Mouse (Mus musculus) midbrain, postnatal 0 days (tissue): ENCODE results near the gene Mctp1. TPM values are rescaled to one million over a fixed set of nuclear protein-coding genes. Genes with fewer than 3 reads are reported as not detected.

ENCODE experiments used
- ATAC-seq: fragments of 200-750 bp; cut with Nextera tagmentation; 2 replicates; pipeline ENCODE4 v1.8.0; 2017; ENCODE audit warnings: moderate number of reproducible peaks, mild to moderate bottlenecking, moderate TSS enrichment, moderate library complexity; ENCODE audit not compliant: low FRiP score
- DNase-seq: peaks from one replicate; pipeline ENCODE4 v3.0.0-alpha.2; 2015; ENCODE audit warnings: low spot score
- H3K27ac ChIP-seq: fragments of 300-500 bp; sonication (generic); 2 replicates; pipeline ENCODE4 v1.5.1; 2014; ENCODE audit warnings: low read depth, mild to moderate bottlenecking, low read length, mixed read lengths
- H3K27me3 ChIP-seq: fragments of 300-500 bp; sonication (generic); 2 replicates; pipeline ENCODE4 v1.6.1; 2014; ENCODE audit warnings: low read length, control low read depth, mixed read lengths; ENCODE audit not compliant: insufficient read depth
- H3K36me3 ChIP-seq: fragments of 300-500 bp; sonication (generic); 2 replicates; pipeline ENCODE4 v1.6.1; 2014; ENCODE audit warnings: low read length, control low read depth, mixed read lengths; ENCODE audit not compliant: insufficient read depth
- H3K4me1 ChIP-seq: fragments of 300-500 bp; sonication (generic); 2 replicates; pipeline ENCODE4 v1.6.1; 2014; ENCODE audit warnings: mild to moderate bottlenecking, control low read depth, antibody characterized with exemption, low read length, mixed read lengths; ENCODE audit not compliant: insufficient read depth
- H3K4me2 ChIP-seq: fragments of 300-500 bp; sonication (generic); 2 replicates; pipeline ENCODE4 v1.6.1; 2014; ENCODE audit warnings: low read depth, mild to moderate bottlenecking, low read length, mixed read lengths; ENCODE audit not compliant: poor library complexity, severe bottlenecking
- H3K4me3 ChIP-seq: fragments of 300-500 bp; sonication (generic); 2 replicates; pipeline ENCODE4 v1.5.1; 2014; ENCODE audit warnings: low read depth, mild to moderate bottlenecking, low read length, moderate library complexity
- H3K9ac ChIP-seq: fragments of 300-500 bp; sonication (generic); replicated peaks from 2 replicates; pipeline ENCODE4 v1.6.1; 2014; ENCODE audit warnings: mild to moderate bottlenecking, low read length, moderate library complexity, mixed read lengths; ENCODE audit not compliant: poor library complexity, severe bottlenecking
- H3K9me3 ChIP-seq: fragments of 300-500 bp; sonication (generic); 2 replicates; pipeline ENCODE4 v1.6.1; 2016; ENCODE audit warnings: low read length, control low read depth
- CTCF ChIP-seq: IDR thresholded peaks from 2 replicates; pipeline ENCODE4 v1.5.1; 2016; ENCODE audit warnings: antibody characterized with exemption, mild to moderate bottlenecking
- WGBS: fragments of 180-500 bp; shearing (Covaris S2); extraction: QIAGEN DNeasy Blood & Tissue Kit; methylation state at CpG from one replicate; pipeline ENCODE4 v1.1.7; 2014; 5-methylcytosine and 5-hydroxymethylcytosine counted together
- polyA plus RNA-seq: library from polyadenylated mRNA; unstranded; fragments of >200 nt; fragmentation: Nextera tagmentation; extraction: Ambion mirVana; gene quantifications from 2 replicates; pipeline ENCODE4 v1.2.1, GENCODE M21; 2015
- total RNA-seq: library from RNA; depleted of rRNA; stranded (reverse); fragments of >200 nt; gene quantifications from 2 replicates; pipeline ENCODE4 v1.2.3, GENCODE M21; 2014

Mctp1 gene
- total and polyA plus RNA-seq, 2 experiments from 2014 or later, result 3.9 to 7.0 TPM

DNA sequence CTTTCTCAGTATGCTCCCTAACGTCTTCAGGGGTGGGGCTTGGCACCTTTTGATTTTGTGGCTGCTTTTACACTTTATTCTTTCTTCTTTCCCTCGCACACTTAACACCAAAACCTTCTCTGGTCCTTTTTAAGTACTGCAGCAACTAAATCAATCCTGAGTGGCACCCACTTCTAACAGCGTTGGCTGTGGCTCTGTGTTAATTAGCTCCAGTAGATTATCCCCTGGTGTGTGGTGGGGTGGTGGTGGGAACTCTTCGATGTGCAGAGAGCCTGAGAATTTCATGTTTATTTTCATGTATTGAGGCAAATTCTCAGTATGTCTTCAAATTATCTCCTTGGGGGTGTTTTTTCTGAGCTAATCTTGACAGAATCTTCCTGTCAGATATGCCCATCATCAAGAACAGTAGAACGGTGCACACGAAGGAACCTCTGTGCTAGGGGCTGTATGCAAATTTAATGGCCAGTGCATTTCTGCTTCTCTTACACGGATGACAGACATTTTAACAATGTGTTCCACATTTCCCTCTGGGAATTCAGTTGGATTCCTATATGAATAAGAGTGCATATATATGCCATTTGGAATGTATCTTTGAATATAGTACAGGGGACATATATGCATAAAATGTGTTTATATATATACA lies 466.2 kb downstream of the Mctp1 start:
- Histone ChIP-seq H3K4me3 (no peak overlapping the region), H3K4me1 (no peaks in the 10 kb centered on the region), H3K27ac (no peak overlapping the region), H3K36me3 (no peaks in the 10 kb centered on the region), H3K27me3 (no peaks in the 10 kb centered on the region), H3K9ac (no peak overlapping the region), H3K4me2 (no peak overlapping the region), H3K9me3 (no peaks in the 10 kb centered on the region)
- DNase-seq, result no peak
- ATAC-seq, result no peak
- WGBS, result 20% methylated on average over 7 of the region's 7 CpGs
- TF ChIP-seq CTCF, result no peak

DNA sequence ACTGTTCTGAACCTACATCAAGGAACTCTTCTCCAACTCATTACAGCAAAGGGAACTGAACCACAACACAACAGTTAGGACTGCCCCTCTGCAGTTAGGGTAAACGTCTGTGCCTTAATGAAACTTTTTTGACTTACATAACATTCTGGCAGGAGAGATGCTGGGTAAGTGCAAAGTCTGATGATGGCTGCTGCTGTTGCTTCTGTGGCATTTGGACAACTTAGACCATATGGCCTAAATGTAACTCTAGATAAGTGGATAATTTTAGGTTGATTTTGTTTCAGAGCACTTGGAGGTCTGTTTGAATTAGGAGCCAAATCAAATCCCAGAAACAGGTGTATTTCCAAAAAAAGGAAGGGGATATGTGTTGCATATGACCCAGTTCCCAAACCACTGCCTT lies 470.0 kb downstream of the Mctp1 start:
- H3K4me2 ChIP-seq, result no peak overlapping the region
- H3K27me3 ChIP-seq, result no peaks in the 10 kb centered on the region
- H3K4me1 ChIP-seq, result no peaks in the 10 kb centered on the region
- TF ChIP-seq CTCF, result no peak
- 63% methylated on average over 1 of the region's 1 CpGs for WGBS
- H3K27ac ChIP-seq, result no peak overlapping the region
- DNase-seq (no peak), ATAC-seq (no peak)
- no peak overlapping the region for H3K4me3 ChIP-seq
- H3K36me3 ChIP-seq, result no peaks in the 10 kb centered on the region
- no peaks in the 10 kb centered on the region for H3K9me3 ChIP-seq
- H3K9ac ChIP-seq, result no peak overlapping the region

GRCm38 (mm10) chr13:76855021-76855420 lies 470.7 kb downstream of the Mctp1 start:
- Histone ChIP-seq H3K4me1 (no peaks in the 10 kb centered on the region), H3K36me3 (no peaks in the 10 kb centered on the region), H3K9ac (no peak overlapping the region), H3K4me2 (no peak overlapping the region), H3K27ac (no peak overlapping the region), H3K4me3 (no peak overlapping the region), H3K27me3 (no peaks in the 10 kb centered on the region), H3K9me3 (no peaks in the 10 kb centered on the region)
- WGBS, result 88% methylated on average over 3 of the region's 3 CpGs
- ATAC-seq, result no peak
- TF ChIP-seq CTCF, result no peak
- DNase-seq, result no peak

DNA sequence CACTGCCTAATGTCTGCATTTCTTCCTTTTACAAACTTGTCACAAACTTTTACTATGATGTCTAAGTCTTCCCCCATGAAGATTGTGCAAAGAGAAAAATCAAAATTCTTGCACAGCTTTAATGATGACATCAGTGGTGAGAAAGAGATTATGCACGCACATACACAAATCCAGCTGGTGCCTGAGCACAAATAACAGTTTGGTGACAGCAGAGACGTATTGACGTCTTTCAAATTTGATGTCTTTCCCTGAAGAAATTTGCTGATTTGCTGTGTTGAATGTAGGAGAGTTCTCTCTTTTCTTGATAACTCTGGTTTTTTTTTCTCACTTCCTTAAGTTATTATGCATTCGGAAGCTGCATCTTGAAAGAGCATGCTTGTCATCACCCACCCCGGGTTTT lies 472.7 kb downstream of the Mctp1 start:
- TF ChIP-seq CTCF, result no peak
- DNase-seq, result no peak
- Histone ChIP-seq H3K9me3 (no peaks in the 10 kb centered on the region), H3K4me1 (no peaks in the 10 kb centered on the region), H3K27ac (no peak overlapping the region), H3K4me3 (no peak overlapping the region), H3K4me2 (no peak overlapping the region), H3K36me3 (no peaks in the 10 kb centered on the region), H3K9ac (no peak overlapping the region), H3K27me3 (no peaks in the 10 kb centered on the region)
- no peak for ATAC-seq
- 60% methylated on average over 5 of the region's 5 CpGs for WGBS

GRCm38 (mm10) chr13:76858078-76858482 lies 473.7 kb downstream of the Mctp1 start:
- no peaks in the 10 kb centered on the region for H3K36me3 ChIP-seq
- no peak for DNase-seq
- no peak overlapping the region for H3K9ac ChIP-seq
- no peak overlapping the region for H3K4me2 ChIP-seq
- no peak overlapping the region for H3K27ac ChIP-seq
- H3K9me3 ChIP-seq, result no peaks in the 10 kb centered on the region
- WGBS, result 32% methylated on average over 2 of the region's 2 CpGs
- H3K27me3 ChIP-seq, result no peaks in the 10 kb centered on the region
- no peaks in the 10 kb centered on the region for H3K4me1 ChIP-seq
- ATAC-seq, result no peak
- no peak for TF ChIP-seq CTCF
- H3K4me3 ChIP-seq, result no peak overlapping the region

GRCm38 (mm10) chr13:76870291-76870690 lies 486.0 kb downstream of the Mctp1 start:
- ATAC-seq (no peak), DNase-seq (no peak)
- Histone ChIP-seq H3K36me3 (no peaks in the 10 kb centered on the region), H3K27me3 (no peaks in the 10 kb centered on the region), H3K27ac (no peak overlapping the region), H3K4me1 (no peaks in the 10 kb centered on the region), H3K9ac (no peak overlapping the region), H3K4me3 (no peak overlapping the region), H3K9me3 (no peaks in the 10 kb centered on the region), H3K4me2 (no peak overlapping the region)
- WGBS, result 81% methylated on average over 3 of the region's 3 CpGs
- no peak for TF ChIP-seq CTCF
